Mouse (Mus musculus): ENCODE measurements around the gene Atp2b4.

Gene Atp2b4

DNA sequence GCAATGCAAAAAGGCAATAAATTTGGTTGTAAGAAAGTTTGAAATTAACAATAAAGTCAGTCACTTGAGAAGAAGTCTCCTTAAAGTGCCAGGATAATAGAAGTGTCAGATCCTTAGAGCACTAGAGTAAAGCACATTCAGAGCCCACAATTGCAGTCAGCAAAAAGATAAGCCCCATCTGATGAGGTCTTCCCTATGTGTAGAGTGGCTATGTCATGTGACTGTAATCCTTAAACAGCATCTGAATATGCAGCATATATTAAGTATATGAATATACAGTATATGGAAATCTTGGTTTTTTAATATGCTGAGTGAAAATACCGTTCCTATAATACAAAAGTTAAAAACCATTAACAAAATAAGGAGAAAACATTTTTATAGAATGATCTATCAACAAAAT is 147.8 kb downstream of the Atp2b4 start:
- no peak for DNase-seq (ENCODE audit: low read depth, low spot score)

DNA sequence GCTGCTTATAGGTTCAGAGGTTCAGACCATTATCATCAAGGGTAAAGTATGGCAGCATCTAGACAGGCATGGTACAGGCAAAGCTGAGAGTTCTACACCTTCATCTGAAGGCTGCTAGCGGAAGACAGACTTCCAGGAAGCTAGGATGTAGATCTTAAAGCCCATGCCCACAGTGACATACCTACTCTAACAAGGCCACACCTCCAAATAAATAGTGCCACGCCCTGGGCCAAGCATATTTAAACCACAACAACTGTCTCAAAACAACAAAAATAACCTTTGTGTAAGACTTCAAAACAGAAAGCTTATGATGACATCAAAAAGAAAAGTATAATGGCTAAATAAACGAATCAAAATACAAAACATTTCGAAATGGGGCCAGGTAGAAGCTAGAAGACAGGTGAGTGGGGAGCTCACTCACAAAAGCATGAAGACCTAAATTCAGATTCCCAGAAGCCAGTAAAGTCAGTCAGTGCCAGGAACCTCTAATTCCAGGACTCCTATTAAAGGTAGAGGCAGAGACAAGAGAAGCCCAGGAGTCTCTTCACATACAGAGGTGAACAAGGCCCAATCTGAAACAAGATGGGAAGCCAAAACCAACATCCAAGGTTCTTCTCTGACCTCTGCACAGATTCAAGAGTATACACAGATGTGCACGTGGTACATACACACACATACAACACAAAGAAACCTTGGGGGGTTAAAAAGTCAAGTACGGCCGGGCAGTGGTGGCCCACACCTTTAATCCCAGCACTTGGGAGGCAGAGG is 150.4 kb downstream of the Atp2b4 start:
- no peak for DNase-seq (ENCODE audit: low read depth, low spot score)

Measured in brain, embryonic 18.5 days (tissue).